Mouse (Mus musculus): ENCODE measurements around the gene Dmrta2. TPM values are rescaled to one million over a fixed set of nuclear protein-coding genes. Genes with fewer than 3 reads are reported as not detected.

Dmrta2 gene
- polyA plus RNA-seq, 1 experiment, result 0.13 TPM

- H3K27ac ChIP-seq (ENCODE audit: insufficient read depth, low read depth, low read length), result no peak overlapping the region
- H3K4me3 ChIP-seq (ENCODE audit: insufficient read depth, low read depth, low read length), result no peak overlapping the region
- no peak for DNase-seq
- TF ChIP-seq POLR2A (IDR thresholded peaks at IDR 0.05; ENCODE audit: low read depth, low read length) (no peak), CTCF (conservative IDR thresholded peaks at IDR 0.05; ENCODE audit: insufficient read depth, insufficient read length, low read depth, low read length) (no peak)
- 4% methylated on average over 49 of the region's 49 CpGs for WGBS
- H3K27me3 ChIP-seq (replicated peaks; ENCODE audit: control insufficient read depth, insufficient read depth, low read length), result peaks cover 30% of the 10 kb centered on the region
- H3K36me3 ChIP-seq (ENCODE audit: control insufficient read depth, insufficient read depth, low read length), result no peaks in the 10 kb centered on the region
- no peaks in the 10 kb centered on the region for H3K4me1 ChIP-seq (ENCODE audit: control insufficient read depth, insufficient read depth, low read length)
These were observed 5.6 kb downstream of the Dmrta2 start for GRCm38 (mm10) chr4:109983281-109984001.

GRCm38 (mm10) chr4:109984011-109984411 lies 6.2 kb downstream of the Dmrta2 start:
- no peak for DNase-seq
- Histone ChIP-seq H3K4me3 (ENCODE audit: insufficient read depth, low read depth, low read length) (no peak overlapping the region), H3K36me3 (ENCODE audit: control insufficient read depth, insufficient read depth, low read length) (no peaks in the 10 kb centered on the region), H3K27ac (ENCODE audit: insufficient read depth, low read depth, low read length) (no peak overlapping the region), H3K27me3 (replicated peaks; ENCODE audit: control insufficient read depth, insufficient read depth, low read length) (peaks cover 30% of the 10 kb centered on the region), H3K4me1 (ENCODE audit: control insufficient read depth, insufficient read depth, low read length) (no peaks in the 10 kb centered on the region)
- TF ChIP-seq CTCF (conservative IDR thresholded peaks at IDR 0.05; ENCODE audit: insufficient read depth, insufficient read length, low read depth, low read length), result no peak
- no peak for TF ChIP-seq POLR2A (IDR thresholded peaks at IDR 0.05; ENCODE audit: low read depth, low read length)
- 3% methylated on average over 24 of the region's 24 CpGs for WGBS

DNA sequence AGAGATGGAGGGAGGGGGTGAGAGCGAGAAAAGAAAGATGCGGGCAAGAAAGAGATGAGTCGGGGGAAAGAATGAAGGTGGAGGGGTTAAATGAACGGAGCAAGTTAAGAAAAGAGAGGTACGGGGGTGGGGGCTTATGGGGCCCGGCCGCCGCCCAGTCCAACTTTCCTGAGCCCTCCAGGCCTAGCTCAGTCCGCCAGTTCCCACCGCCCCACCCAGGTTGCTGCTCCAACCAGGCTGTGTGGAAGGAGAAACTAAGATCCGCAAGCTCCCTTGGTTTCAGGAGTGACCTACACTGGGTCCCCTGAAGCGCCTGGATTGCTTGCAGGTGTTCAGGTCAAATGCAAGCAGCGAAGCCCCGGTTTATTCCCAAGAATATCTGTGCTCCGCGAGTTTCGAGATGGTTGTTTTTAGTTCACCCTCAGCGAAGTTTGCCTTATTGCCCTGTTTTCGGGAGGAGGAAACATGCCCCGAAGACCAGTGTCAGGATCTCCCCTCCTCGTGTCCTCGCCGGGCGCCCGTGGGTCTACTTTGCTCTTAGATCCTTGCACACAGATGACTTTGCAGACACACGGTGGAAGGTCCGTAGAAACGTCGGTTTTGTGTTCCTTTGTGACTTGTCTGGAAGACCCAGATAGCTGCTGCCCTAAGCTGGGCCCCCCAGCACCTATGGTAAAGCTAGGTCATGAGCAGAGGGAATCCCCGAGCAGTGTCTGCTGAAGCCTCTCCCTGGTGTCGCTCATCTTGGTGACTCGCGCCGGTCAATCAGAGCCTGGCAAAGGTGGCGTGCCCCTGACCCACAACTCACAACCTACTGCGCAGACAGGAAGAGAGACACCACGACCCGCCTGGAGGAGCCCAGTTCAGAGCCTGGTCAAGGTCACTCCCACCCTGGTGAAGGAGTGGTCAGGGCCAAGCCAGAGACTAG lies 6.9 kb downstream of the Dmrta2 start:
- Histone ChIP-seq H3K4me1 (ENCODE audit: control insufficient read depth, insufficient read depth, low read length) (no peaks in the 10 kb centered on the region), H3K4me3 (ENCODE audit: insufficient read depth, low read depth, low read length) (no peak overlapping the region), H3K27ac (ENCODE audit: insufficient read depth, low read depth, low read length) (no peak overlapping the region), H3K27me3 (replicated peaks; ENCODE audit: control insufficient read depth, insufficient read depth, low read length) (peaks cover 27% of the 10 kb centered on the region), H3K36me3 (ENCODE audit: control insufficient read depth, insufficient read depth, low read length) (no peaks in the 10 kb centered on the region)
- WGBS, result 6% methylated on average over 38 of the region's 38 CpGs
- TF ChIP-seq POLR2A (IDR thresholded peaks at IDR 0.05; ENCODE audit: low read depth, low read length), result no peak
- TF ChIP-seq CTCF (conservative IDR thresholded peaks at IDR 0.05; ENCODE audit: insufficient read depth, insufficient read length, low read depth, low read length), result no peak
- DNase-seq, result no peak

- TF ChIP-seq POLR2A (IDR thresholded peaks at IDR 0.05; ENCODE audit: low read depth, low read length), result no peak
- TF ChIP-seq CTCF (conservative IDR thresholded peaks at IDR 0.05; ENCODE audit: insufficient read depth, insufficient read length, low read depth, low read length), result no peak
- H3K27me3 ChIP-seq (replicated peaks; ENCODE audit: control insufficient read depth, insufficient read depth, low read length), result peaks cover 21% of the 10 kb centered on the region
- H3K4me1 ChIP-seq (ENCODE audit: control insufficient read depth, insufficient read depth, low read length), result no peaks in the 10 kb centered on the region
- no peaks in the 10 kb centered on the region for H3K36me3 ChIP-seq (ENCODE audit: control insufficient read depth, insufficient read depth, low read length)
- no peak overlapping the region for H3K4me3 ChIP-seq (ENCODE audit: insufficient read depth, low read depth, low read length)
- H3K27ac ChIP-seq (ENCODE audit: insufficient read depth, low read depth, low read length), result no peak overlapping the region
- 10% methylated on average over 16 of the region's 16 CpGs for WGBS
- DNase-seq, result no peak
These were observed 7.7 kb downstream of the Dmrta2 start for GRCm38 (mm10) chr4:109985424-109986172.

DNA sequence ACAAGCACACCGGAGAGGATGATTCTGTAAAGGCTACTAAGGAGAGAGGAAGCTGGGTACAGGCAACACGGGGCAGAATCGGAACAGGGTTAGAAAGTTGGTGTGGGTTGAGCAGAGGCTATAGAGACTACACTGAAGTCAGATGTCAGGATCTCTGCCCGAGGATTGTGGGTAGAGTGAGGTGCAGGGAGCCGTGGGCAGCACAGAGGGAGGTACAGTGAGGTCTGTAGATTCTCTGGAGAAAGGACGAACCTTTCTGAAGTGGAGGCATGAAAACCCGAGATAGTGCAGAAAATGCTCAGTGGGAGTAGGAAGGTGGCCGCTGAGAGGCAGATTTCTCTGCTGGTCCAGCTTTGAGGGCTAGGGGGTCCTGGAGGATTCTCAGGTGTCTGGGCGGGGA lies 8.4 kb downstream of the Dmrta2 start:
- no peak overlapping the region for H3K4me3 ChIP-seq (ENCODE audit: insufficient read depth, low read depth, low read length)

DNA sequence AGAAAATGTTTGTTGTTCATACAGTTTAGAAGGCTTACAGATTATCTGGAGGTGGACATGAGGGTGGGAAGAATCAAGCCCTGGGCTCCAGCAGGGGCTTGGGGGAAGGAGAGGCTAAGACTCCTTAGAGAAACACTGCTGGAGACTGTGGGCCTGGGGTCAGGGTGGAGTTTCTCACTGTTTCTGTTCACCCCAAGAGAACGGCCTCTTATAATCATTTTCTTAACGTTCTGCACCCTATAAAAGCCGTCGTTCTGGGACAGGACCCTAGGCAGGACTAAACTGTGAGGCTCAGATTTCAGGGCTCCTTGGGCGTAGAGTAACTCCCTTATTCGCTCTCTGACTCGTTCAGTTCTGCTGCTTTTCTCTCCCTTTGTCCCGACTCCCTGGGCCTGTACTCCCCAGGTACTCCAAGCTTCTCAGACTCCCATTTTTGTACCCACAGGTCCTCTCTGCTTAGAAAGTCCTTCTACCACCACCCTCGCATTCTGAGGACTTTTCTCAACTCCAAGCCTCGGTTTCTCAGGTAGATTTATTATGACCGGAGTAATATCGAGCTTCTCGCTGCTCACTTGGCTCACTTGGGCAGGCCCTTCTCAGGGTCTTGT lies 9.0 kb downstream of the Dmrta2 start:
- no peak for TF ChIP-seq CTCF (conservative IDR thresholded peaks at IDR 0.05; ENCODE audit: insufficient read depth, insufficient read length, low read depth, low read length)
- no peak for TF ChIP-seq POLR2A (IDR thresholded peaks at IDR 0.05; ENCODE audit: low read depth, low read length)
- Histone ChIP-seq H3K4me3 (ENCODE audit: insufficient read depth, low read depth, low read length) (no peak overlapping the region), H3K27ac (ENCODE audit: insufficient read depth, low read depth, low read length) (no peak overlapping the region), H3K4me1 (ENCODE audit: control insufficient read depth, insufficient read depth, low read length) (no peaks in the 10 kb centered on the region), H3K27me3 (replicated peaks; ENCODE audit: control insufficient read depth, insufficient read depth, low read length) (peaks cover 14% of the 10 kb centered on the region), H3K36me3 (ENCODE audit: control insufficient read depth, insufficient read depth, low read length) (no peaks in the 10 kb centered on the region)
- no peak for DNase-seq
- WGBS, result 22% methylated on average over 13 of the region's 13 CpGs

More for the DNA sequence above, 8.4 kb downstream of the Dmrta2 start:
- no peaks in the 10 kb centered on the region for H3K4me1 ChIP-seq (ENCODE audit: control insufficient read depth, insufficient read depth, low read length)
- H3K27me3 ChIP-seq (replicated peaks; ENCODE audit: control insufficient read depth, insufficient read depth, low read length), result peaks cover 20% of the 10 kb centered on the region
- no peak overlapping the region for H3K27ac ChIP-seq (ENCODE audit: insufficient read depth, low read depth, low read length)
- TF ChIP-seq POLR2A (IDR thresholded peaks at IDR 0.05; ENCODE audit: low read depth, low read length) (no peak), CTCF (conservative IDR thresholded peaks at IDR 0.05; ENCODE audit: insufficient read depth, insufficient read length, low read depth, low read length) (no peak)
- WGBS, result 7% methylated on average over 9 of the region's 9 CpGs
- DNase-seq, result no peak
- no peaks in the 10 kb centered on the region for H3K36me3 ChIP-seq (ENCODE audit: control insufficient read depth, insufficient read depth, low read length)

All from kidney, adult 2 months (tissue).